Mouse (Mus musculus) Muller cell, postnatal 12 days (primary cell): ENCODE results near the gene Dcaf12l2.

Source experiments
- DNase-seq: peaks from one replicate; pipeline ENCODE4 v3.0.0-alpha.2; 2015; ENCODE audit errors: inconsistent ontology term

Gene Dcaf12l2

GRCm38 (mm10) chrX:44367646-44368521, at the start of gene Dcaf12l2:
TSS of gene Dcaf12l2 (minus strand) at chrX:44368342.
- DNase-seq, result peak; percentile 8

- no peak for DNase-seq
Observed at GRCm38 (mm10) chrX:44367280-44367645, 879 bp downstream of the Dcaf12l2 start.
